Mouse (Mus musculus) lung, postnatal 0 days (tissue): Measurements from ENCODE around the gene Abcg4.

Experiments used
- CTCF ChIP-seq: IDR thresholded peaks from 2 replicates; pipeline ENCODE4 v1.5.1; 2016; ENCODE audit warnings: antibody characterized with exemption, mild to moderate bottlenecking
- EP300 ChIP-seq: IDR thresholded peaks from 2 replicates; pipeline ENCODE4 v1.6.1; 2016; ENCODE audit warnings: antibody characterized with exemption, mild to moderate bottlenecking, control low read depth

- TF ChIP-seq CTCF = no peak
- peak; percentile 47; the same call in 1 of the 2 replicates for TF ChIP-seq EP300
Observed at GRCm38 (mm10) chr9:44319887-44320798, 31.7 kb upstream of the Abcg4 start, which contains the start of gene C2cd2l.
